Mouse (Mus musculus) hindbrain, embryonic 11.5 days (tissue): ENCODE measurements at regions not wholly inside any gene's neighbourhood (a gene's known extent, or its start where the extent isn't known, plus 50 kb on each side); places are given as distances from the start of the nearest gene placed in this dataset.

ENCODE experiments used
- ATAC-seq: fragments of 200-750 bp; cut with Nextera tagmentation; 2 replicates; pipeline ENCODE4 v1.8.0; 2017; ENCODE audit warnings: mild to moderate bottlenecking, moderate TSS enrichment, moderate library complexity; ENCODE audit not compliant: low FRiP score
- DNase-seq: peaks from one replicate; pipeline ENCODE4 v3.0.0-alpha.2; 2015; ENCODE audit warnings: low spot score
- H3K27ac ChIP-seq: fragments of 300-500 bp; sonication (generic); 2 replicates; pipeline ENCODE4 v1.5.1; 2014; ENCODE audit warnings: mild to moderate bottlenecking, low read depth, low read length
- H3K27me3 ChIP-seq: fragments of 300-500 bp; sonication (generic); 2 replicates; pipeline ENCODE4 v1.6.1; 2014; ENCODE audit warnings: mild to moderate bottlenecking, low read length, moderate library complexity, mixed read lengths; ENCODE audit not compliant: control insufficient read depth, insufficient read depth
- H3K36me3 ChIP-seq: fragments of 300-500 bp; sonication (generic); 2 replicates; pipeline ENCODE4 v1.6.1; 2014; ENCODE audit warnings: mild to moderate bottlenecking, low read length, moderate library complexity, mixed read lengths; ENCODE audit not compliant: control insufficient read depth, insufficient read depth
- H3K4me1 ChIP-seq: fragments of 300-500 bp; sonication (generic); replicated peaks from 2 replicates; pipeline ENCODE4 v1.6.1; 2014; ENCODE audit warnings: low read length, mixed read lengths; ENCODE audit not compliant: control insufficient read depth, insufficient read depth
- H3K4me2 ChIP-seq: fragments of 300-500 bp; sonication (generic); replicated peaks from 2 replicates; pipeline ENCODE4 v1.6.1; 2014; ENCODE audit warnings: mild to moderate bottlenecking, low read depth, low read length
- H3K4me3 ChIP-seq: fragments of 300-500 bp; sonication (generic); 2 replicates; pipeline ENCODE4 v1.5.1; 2014; ENCODE audit warnings: low read depth, low read length
- H3K9ac ChIP-seq: fragments of 300-500 bp; sonication (generic); 2 replicates; pipeline ENCODE4 v1.6.1; 2014; ENCODE audit warnings: low read depth, low read length
- H3K9me3 ChIP-seq: fragments of 300-500 bp; sonication (generic); 2 replicates; pipeline ENCODE4 v1.6.1; 2016; ENCODE audit warnings: low read length; ENCODE audit not compliant: control insufficient read depth
- WGBS: fragments of 180-500 bp; shearing (Covaris S2); extraction: QIAGEN DNeasy Blood & Tissue Kit; methylation state at CpG from one replicate; pipeline ENCODE4 v1.1.7; 2014; 5-methylcytosine and 5-hydroxymethylcytosine counted together

- no peaks in the 10 kb centered on the region for H3K27me3 ChIP-seq
- ATAC-seq (no peak), DNase-seq (no peak)
- H3K9ac ChIP-seq, result no peak overlapping the region
- no peak overlapping the region for H3K4me2 ChIP-seq
- 82% methylated on average over 6 of the region's 6 CpGs for WGBS
- H3K4me1 ChIP-seq, result no peaks in the 10 kb centered on the region
- no peak overlapping the region for H3K27ac ChIP-seq
- no peaks in the 10 kb centered on the region for H3K36me3 ChIP-seq
- no peak overlapping the region for H3K4me3 ChIP-seq
- H3K9me3 ChIP-seq, result no peaks in the 10 kb centered on the region
These were observed 529.5 kb upstream of the Kdm8 start for GRCm38 (mm10) chr7:124914972-124915371.

GRCm38 (mm10) chr7:124915637-124916036 lies 528.8 kb upstream of the Kdm8 start:
- no peak overlapping the region for H3K4me3 ChIP-seq
- H3K9me3 ChIP-seq, result no peaks in the 10 kb centered on the region
- no peak overlapping the region for H3K4me2 ChIP-seq
- ATAC-seq, result no peak
- H3K4me1 ChIP-seq, result no peaks in the 10 kb centered on the region
- no peaks in the 10 kb centered on the region for H3K27me3 ChIP-seq
- no peak overlapping the region for H3K9ac ChIP-seq
- DNase-seq, result no peak
- WGBS, result 80% methylated on average over 5 of the region's 5 CpGs
- no peaks in the 10 kb centered on the region for H3K36me3 ChIP-seq
- H3K27ac ChIP-seq, result no peak overlapping the region

- no peak overlapping the region for H3K27ac ChIP-seq
- H3K9ac ChIP-seq, result no peak overlapping the region
- no peaks in the 10 kb centered on the region for H3K27me3 ChIP-seq
- no peaks in the 10 kb centered on the region for H3K9me3 ChIP-seq
- ATAC-seq (no peak), DNase-seq (no peak)
- H3K4me2 ChIP-seq, result no peak overlapping the region
- no peaks in the 10 kb centered on the region for H3K36me3 ChIP-seq
- no peak overlapping the region for H3K4me3 ChIP-seq
- H3K4me1 ChIP-seq, result no peaks in the 10 kb centered on the region
- 76% methylated on average over 5 of the region's 5 CpGs for WGBS
These were observed 526.8 kb upstream of the Kdm8 start for GRCm38 (mm10) chr7:124917606-124918120.

GRCm38 (mm10) chr7:124922806-124923205 lies 521.7 kb upstream of the Kdm8 start:
- 88% methylated on average over 7 of the region's 7 CpGs for WGBS
- H3K36me3 ChIP-seq, result no peaks in the 10 kb centered on the region
- no peak overlapping the region for H3K4me3 ChIP-seq
- H3K4me1 ChIP-seq, result no peaks in the 10 kb centered on the region
- no peak overlapping the region for H3K4me2 ChIP-seq
- no peak overlapping the region for H3K9ac ChIP-seq
- no peaks in the 10 kb centered on the region for H3K9me3 ChIP-seq
- DNase-seq, result no peak
- H3K27me3 ChIP-seq, result no peaks in the 10 kb centered on the region
- no peak for ATAC-seq
- H3K27ac ChIP-seq, result no peak overlapping the region

GRCm38 (mm10) chr7:124933573-124933972 lies 510.9 kb upstream of the Kdm8 start:
- 81% methylated on average over 3 of the region's 3 CpGs for WGBS
- Histone ChIP-seq H3K27me3 (no peaks in the 10 kb centered on the region), H3K4me1 (no peaks in the 10 kb centered on the region), H3K4me3 (no peak overlapping the region), H3K4me2 (no peak overlapping the region), H3K27ac (no peak overlapping the region), H3K36me3 (no peaks in the 10 kb centered on the region), H3K9me3 (no peaks in the 10 kb centered on the region), H3K9ac (no peak overlapping the region)
- no peak for ATAC-seq
- no peak for DNase-seq

DNA sequence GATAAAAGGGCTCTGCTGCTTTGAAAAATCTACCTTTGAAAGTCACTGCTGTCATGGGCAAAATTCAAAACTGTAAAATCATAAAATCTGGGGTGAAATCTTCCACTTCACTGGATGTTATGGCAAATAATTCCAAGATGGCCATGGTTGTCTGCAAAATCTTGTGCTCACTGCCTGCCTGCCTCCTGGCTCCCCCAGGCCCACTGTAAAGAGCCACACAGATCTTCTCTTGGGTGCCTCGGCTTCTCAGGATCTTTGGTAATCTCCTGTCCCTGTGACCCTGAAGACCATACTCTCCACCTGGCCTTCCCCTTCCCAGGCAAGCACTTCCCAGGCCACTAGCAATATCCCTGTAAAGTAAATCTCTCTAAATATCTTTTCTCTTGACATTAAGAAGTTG lies 505.1 kb upstream of the Kdm8 start:
- no peaks in the 10 kb centered on the region for H3K27me3 ChIP-seq
- ATAC-seq, result no peak
- 75% methylated on average over 1 of the region's 1 CpGs for whole genome bisulfite sequencing

DNA sequence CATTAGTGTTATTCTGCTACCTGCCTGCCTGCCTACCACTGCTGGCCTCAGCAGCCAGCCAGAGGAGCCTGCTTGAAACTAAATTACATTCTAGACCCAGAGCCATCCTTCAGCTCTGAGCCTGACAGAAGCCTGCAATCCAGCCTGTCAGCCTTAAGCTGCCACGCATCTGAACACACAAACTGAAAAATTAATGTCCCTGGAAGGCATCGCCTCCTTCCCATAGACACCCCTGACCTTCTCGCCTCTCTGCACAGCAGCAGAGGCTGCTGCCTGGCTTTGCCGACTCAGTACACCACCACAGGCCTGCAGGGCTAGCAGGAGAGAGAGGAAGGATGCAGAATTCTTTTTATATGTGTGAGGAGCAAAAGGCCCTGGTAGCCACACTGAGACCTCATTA lies 502.9 kb upstream of the Kdm8 start:
- Histone ChIP-seq H3K9me3 (no peaks in the 10 kb centered on the region), H3K4me1 (no peaks in the 10 kb centered on the region), H3K9ac (no peak overlapping the region), H3K27me3 (no peaks in the 10 kb centered on the region), H3K4me3 (no peak overlapping the region), H3K36me3 (no peaks in the 10 kb centered on the region), H3K4me2 (no peak overlapping the region), H3K27ac (no peak overlapping the region)
- ATAC-seq (no peak), DNase-seq (no peak)
- WGBS, result 63% methylated on average over 4 of the region's 4 CpGs

More for the DNA sequence above, 505.1 kb upstream of the Kdm8 start:
- Histone ChIP-seq H3K9me3 (no peaks in the 10 kb centered on the region), H3K36me3 (no peaks in the 10 kb centered on the region), H3K4me1 (no peaks in the 10 kb centered on the region), H3K9ac (no peak overlapping the region), H3K27ac (no peak overlapping the region), H3K4me2 (no peak overlapping the region), H3K4me3 (no peak overlapping the region)
- DNase-seq, result no peak

DNA sequence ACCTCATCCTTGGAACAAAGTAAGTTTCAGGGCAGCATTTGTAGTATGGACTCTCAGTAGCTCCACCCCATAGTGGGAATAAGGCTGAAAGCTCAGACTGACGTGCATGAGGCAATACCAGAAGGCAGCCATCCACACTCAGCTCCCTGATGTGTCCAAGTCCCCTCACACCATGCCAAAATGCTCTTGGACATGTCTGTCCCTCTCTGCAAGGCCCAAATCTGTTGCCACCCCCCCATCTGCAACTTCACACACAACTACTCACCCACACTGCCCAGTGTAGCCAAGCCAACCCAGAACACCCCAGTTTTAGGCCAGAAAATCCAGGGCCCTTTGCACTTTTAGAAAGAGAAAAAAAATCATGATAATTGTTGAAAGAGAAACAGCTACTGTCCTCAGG lies 498.1 kb upstream of the Kdm8 start:
- no peak for ATAC-seq
- Histone ChIP-seq H3K36me3 (no peaks in the 10 kb centered on the region), H3K9me3 (no peaks in the 10 kb centered on the region), H3K4me1 (no peaks in the 10 kb centered on the region), H3K4me2 (no peak overlapping the region), H3K4me3 (no peak overlapping the region), H3K9ac (no peak overlapping the region), H3K27me3 (no peaks in the 10 kb centered on the region), H3K27ac (no peak overlapping the region)
- 93% methylated on average over 1 of the region's 1 CpGs for WGBS
- DNase-seq, result no peak

DNA sequence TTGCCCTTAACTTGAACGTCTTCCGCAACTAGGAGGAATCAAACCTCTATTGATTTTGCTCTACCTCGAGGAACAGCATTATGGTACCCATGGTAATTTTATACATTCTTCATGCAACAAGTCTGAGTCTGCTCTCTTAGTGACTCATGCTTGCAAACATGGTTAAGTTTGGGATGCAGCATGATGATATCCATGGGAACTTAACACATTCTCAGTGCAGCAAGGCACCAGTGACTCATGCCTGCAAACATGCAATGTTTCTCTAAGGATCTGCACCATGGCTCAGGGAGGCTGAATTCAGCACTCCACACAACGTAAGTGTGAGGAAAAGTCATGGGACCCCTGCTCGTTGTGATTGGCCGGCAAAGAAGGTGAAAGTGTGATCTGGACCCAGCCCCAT lies 487.1 kb upstream of the Kdm8 start:
- Histone ChIP-seq H3K4me2 (no peak overlapping the region), H3K4me3 (no peak overlapping the region), H3K36me3 (no peaks in the 10 kb centered on the region), H3K9ac (no peak overlapping the region), H3K9me3 (no peaks in the 10 kb centered on the region), H3K4me1 (no peaks in the 10 kb centered on the region), H3K27me3 (no peaks in the 10 kb centered on the region), H3K27ac (no peak overlapping the region)
- 92% methylated on average over 6 of the region's 6 CpGs for WGBS
- DNase-seq (no peak), ATAC-seq (no peak)
